Mouse (Mus musculus) MEL (cell line): ENCODE data around the gene Trmt5. TPM values are rescaled to one million over a fixed set of nuclear protein-coding genes. Genes with fewer than 3 reads are reported as not detected.
A peak's percentile ranks its signal among the peaks of the same experiment; 100 is the strongest.

Experiments
- DNase-seq: peaks from one replicate; pipeline ENCODE4 v3.0.0; 2011; ENCODE audit warnings: low read depth, low spot score
- H3K27ac ChIP-seq: 2 replicates; pipeline ENCODE4 v1.5.1; 2012; ENCODE audit warnings: low read depth, mild to moderate bottlenecking, control low read depth, low read length, moderate library complexity; ENCODE audit not compliant: control insufficient read depth
- H3K27me3 ChIP-seq, 2 experiments: fragments of 150-350 bp in 1 of 2; sonication (generic) in 1 of 2; 2 replicates each; pipeline ENCODE4 v1.6.1; 2012; ENCODE audit warnings: low read length in 2 of 2, mild to moderate bottlenecking in 2 of 2, improper control_type of control experiment in 1 of 2, moderate library complexity in 1 of 2; ENCODE audit not compliant: insufficient read depth in 2 of 2, control insufficient read depth in 1 of 2
- H3K36me3 ChIP-seq, 2 experiments: 2 replicates each; pipeline ENCODE4 v1.6.1; 2012 to 2014; ENCODE audit warnings: low read length in 2 of 2, improper control_type of control experiment in 1 of 2, inconsistent platforms in 1 of 2, mild to moderate bottlenecking in 1 of 2; ENCODE audit not compliant: insufficient read depth in 2 of 2, control insufficient read depth in 1 of 2
- H3K4me1 ChIP-seq, 2 experiments: fragments of 150-350 bp in 1 of 2; sonication (generic) in 1 of 2; 2 replicates each; pipeline ENCODE4 v1.6.1; 2012; ENCODE audit warnings: low read length in 2 of 2, improper control_type of control experiment in 1 of 2, mild to moderate bottlenecking in 1 of 2; ENCODE audit not compliant: insufficient read depth in 2 of 2, control insufficient read depth in 1 of 2
- H3K4me3 ChIP-seq, 2 experiments: fragments of 150-350 bp in 1 of 2; sonication (generic) in 1 of 2; 2 replicates each; pipeline ENCODE4 v1.5.1; 2012; ENCODE audit warnings: low read depth in 2 of 2, low read length in 2 of 2, mild to moderate bottlenecking in 2 of 2, moderate library complexity in 2 of 2, control low read depth in 1 of 2, improper control_type of control experiment in 1 of 2; ENCODE audit not compliant: control insufficient read depth in 1 of 2, insufficient read depth in 1 of 2
- H3K79me2 ChIP-seq: 2 replicates; pipeline ENCODE4 v1.6.1; 2012; ENCODE audit warnings: mild to moderate bottlenecking, low read length, moderate library complexity; ENCODE audit not compliant: control insufficient read depth, poor library complexity, insufficient read depth
- H3K9ac ChIP-seq: 2 replicates; pipeline ENCODE4 v1.6.1; 2012; ENCODE audit warnings: low read depth, mild to moderate bottlenecking, control low read depth, low read length, moderate library complexity; ENCODE audit not compliant: control insufficient read depth, poor library complexity, severe bottlenecking
- H3K9me3 ChIP-seq: fragments of 150-350 bp; sonication (generic); replicated peaks from 2 replicates; pipeline ENCODE4 v1.6.1; 2012; ENCODE audit warnings: mild to moderate bottlenecking, low read length, improper control_type of control experiment, moderate library complexity; ENCODE audit not compliant: insufficient read depth
- CHD2 ChIP-seq: IDR thresholded peaks from 2 replicates; pipeline ENCODE4 v1.6.1; 2011; ENCODE audit warnings: low read length, improper control_type of control experiment
- CTCF ChIP-seq, 3 experiments: IDR thresholded peaks in 2 of 3; conservative IDR thresholded peaks in 1 of 3; 2 replicates each; pipeline ENCODE4 v1.5.1; 2011 to 2012; ENCODE audit warnings: low read length in 3 of 3, low read depth in 2 of 3, mild to moderate bottlenecking in 2 of 3, improper control_type of control experiment in 1 of 3, inconsistent platforms in 1 of 3, mixed read lengths in 1 of 3, moderate library complexity in 1 of 3; ENCODE audit not compliant: control insufficient read depth in 1 of 3, insufficient read depth in 1 of 3, poor library complexity in 1 of 3, severe bottlenecking in 1 of 3
- ELF1 ChIP-seq: IDR thresholded peaks from 2 replicates; pipeline ENCODE4 v1.6.1; 2014; ENCODE audit warnings: low read depth, mild to moderate bottlenecking, inconsistent platforms, low read length, improper control_type of control experiment, moderate library complexity
- ETS1 ChIP-seq: IDR thresholded peaks from 2 replicates; pipeline ENCODE4 v1.6.1; 2012; ENCODE audit warnings: low read depth, mild to moderate bottlenecking, inconsistent platforms, low read length, improper control_type of control experiment, moderate library complexity
- GABPA ChIP-seq: IDR thresholded peaks from 2 replicates; pipeline ENCODE4 v1.6.1; 2012; ENCODE audit warnings: low read depth, mild to moderate bottlenecking, inconsistent platforms, low read length, improper control_type of control experiment, moderate library complexity
- GATA1 ChIP-seq: IDR thresholded peaks from 2 replicates; pipeline ENCODE4 v1.6.1; 2011; ENCODE audit warnings: low read depth, low read length, improper control_type of control experiment
- HCFC1 ChIP-seq: IDR thresholded peaks from 2 replicates; pipeline ENCODE4 v1.6.1; 2012; ENCODE audit warnings: low read depth, mild to moderate bottlenecking, inconsistent platforms, low read length, improper control_type of control experiment, moderate library complexity
- JUND ChIP-seq: IDR thresholded peaks from 2 replicates; pipeline ENCODE4 v1.6.1; 2011; ENCODE audit warnings: low read depth, mild to moderate bottlenecking, improper control_type of control experiment, low read length
- KAT2A ChIP-seq: conservative IDR thresholded peaks from 2 replicates; pipeline ENCODE4 v1.6.1; 2012; ENCODE audit warnings: low read depth, low read length, improper control_type of control experiment, inconsistent platforms
- MAX ChIP-seq: IDR thresholded peaks from 2 replicates; pipeline ENCODE4 v1.6.1; 2011; ENCODE audit warnings: low read length, improper control_type of control experiment
- MEF2A ChIP-seq: IDR thresholded peaks from 2 replicates; pipeline ENCODE4 v1.6.1; 2014; ENCODE audit warnings: low read depth, mild to moderate bottlenecking, inconsistent platforms, low read length, improper control_type of control experiment; ENCODE audit not compliant: poor library complexity, insufficient replicate concordance, severe bottlenecking; ENCODE audit errors: extremely low read depth
- MXI1 ChIP-seq: IDR thresholded peaks from 2 replicates; pipeline ENCODE4 v1.6.1; 2011; ENCODE audit warnings: mild to moderate bottlenecking, low read depth, low read length, improper control_type of control experiment
- MYB ChIP-seq: IDR thresholded peaks from 2 replicates; pipeline ENCODE4 v1.6.1; 2011; ENCODE audit warnings: mild to moderate bottlenecking, low read depth, low read length, improper control_type of control experiment
- MYC ChIP-seq: IDR thresholded peaks from 2 replicates; pipeline ENCODE4 v1.6.1; 2011; ENCODE audit warnings: low read depth, mild to moderate bottlenecking, low read length, improper control_type of control experiment, moderate library complexity
- NELFE ChIP-seq: IDR thresholded peaks from 2 replicates; pipeline ENCODE4 v1.6.1; 2011; ENCODE audit warnings: low read depth, low read length, improper control_type of control experiment
- NRF1 ChIP-seq: IDR thresholded peaks from 2 replicates; pipeline ENCODE4 v1.6.1; 2014; ENCODE audit warnings: low read depth, mild to moderate bottlenecking, inconsistent platforms, low read length, improper control_type of control experiment, moderate library complexity; ENCODE audit not compliant: poor library complexity, insufficient read depth, severe bottlenecking
- POLR2A ChIP-seq, 2 experiments: IDR thresholded peaks; 2 replicates each; pipeline ENCODE4 v1.6.1; 2011 to 2012; ENCODE audit warnings: low read length in 2 of 2, mild to moderate bottlenecking in 2 of 2, control low read depth in 1 of 2, improper control_type of control experiment in 1 of 2, low read depth in 1 of 2, moderate library complexity in 1 of 2; ENCODE audit not compliant: control insufficient read depth in 1 of 2, insufficient read depth in 1 of 2, poor library complexity in 1 of 2
- POLR2AphosphoS5 ChIP-seq: IDR thresholded peaks from 2 replicates; pipeline ENCODE4 v1.6.1; 2012; ENCODE audit warnings: low read depth, borderline replicate concordance, mild to moderate bottlenecking, inconsistent platforms, low read length, moderate library complexity, mixed read lengths
- RCOR1 ChIP-seq: IDR thresholded peaks from 2 replicates; pipeline ENCODE4 v1.6.1; 2012; ENCODE audit warnings: low read depth, mild to moderate bottlenecking, inconsistent platforms, low read length, improper control_type of control experiment
- SIN3A ChIP-seq: IDR thresholded peaks from 2 replicates; pipeline ENCODE4 v1.6.1; 2012; ENCODE audit warnings: low read length, improper control_type of control experiment, inconsistent platforms
- SMC3 ChIP-seq: IDR thresholded peaks from 2 replicates; pipeline ENCODE4 v1.6.1; 2011; ENCODE audit warnings: low read depth, low read length, improper control_type of control experiment
- TAL1 ChIP-seq: IDR thresholded peaks from 2 replicates; pipeline ENCODE4 v1.6.1; 2012; ENCODE audit warnings: mild to moderate bottlenecking, inconsistent platforms, low read length, moderate library complexity, mixed read lengths
- TBP ChIP-seq: IDR thresholded peaks from 2 replicates; pipeline ENCODE4 v1.8.0; 2011; ENCODE audit warnings: low read depth, low read length, improper control_type of control experiment
- TCF12 ChIP-seq: IDR thresholded peaks from 2 replicates; pipeline ENCODE4 v1.6.1; 2014; ENCODE audit warnings: low read depth, mild to moderate bottlenecking, inconsistent platforms, low read length, improper control_type of control experiment, moderate library complexity
- USF1 ChIP-seq: IDR thresholded peaks from 2 replicates; pipeline ENCODE4 v1.6.1; 2014; ENCODE audit warnings: low read depth, mild to moderate bottlenecking, inconsistent platforms, low read length, improper control_type of control experiment, moderate library complexity
- USF2 ChIP-seq, 2 experiments: IDR thresholded peaks; 2 replicates each; pipeline ENCODE4 v1.6.1; 2011 to 2012; ENCODE audit warnings: improper control_type of control experiment in 2 of 2, low read length in 2 of 2, borderline replicate concordance in 1 of 2, inconsistent platforms in 1 of 2, low read depth in 1 of 2, mild to moderate bottlenecking in 1 of 2; ENCODE audit not compliant: insufficient read depth in 1 of 2
- ZC3H11A ChIP-seq: IDR thresholded peaks from 2 replicates; pipeline ENCODE4 v1.6.1; 2012; ENCODE audit warnings: low read depth, mild to moderate bottlenecking, inconsistent platforms, low read length, improper control_type of control experiment
- ZKSCAN1 ChIP-seq: IDR thresholded peaks from 2 replicates; pipeline ENCODE4 v1.6.1; 2012; ENCODE audit warnings: low read depth, mild to moderate bottlenecking, inconsistent platforms, low read length, improper control_type of control experiment, moderate library complexity
- ZNF384 ChIP-seq: IDR thresholded peaks from 2 replicates; pipeline ENCODE4 v1.6.1; 2012; ENCODE audit warnings: low read depth, mild to moderate bottlenecking, inconsistent platforms, low read length, improper control_type of control experiment
- polyA plus RNA-seq, 2 experiments: library from polyadenylated mRNA; stranded (reverse) in 1 of 2; unstranded in 1 of 2; fragments of >175 nt in 1 of 2; fragments of >200 nt in 1 of 2; gene quantifications; 2 replicates each; pipeline versions ENCODE4 v1.2.1 to v1.2.4; 2012; ENCODE audit warnings: low replicate concordance in 2 of 2, low read depth in 1 of 2; ENCODE audit not compliant: insufficient read length in 2 of 2, insufficient read depth in 1 of 2, missing spikeins in 1 of 2
- total RNA-seq: library from RNA; depleted of rRNA; stranded (reverse); fragments of 300-350 nt; gene quantifications from 2 replicates; pipeline ENCODE4 v1.2.3, GENCODE M21; 2012

Gene Trmt5
- total and polyA plus RNA-seq, 3 experiments, result 24.0 to 28.1 TPM; not detected in 1

GRCm38 (mm10) chr12:73324180-73324586, 37.7 kb upstream of the Trmt5 start:
- H3K36me3 ChIP-seq, result no peaks in the 10 kb centered on the region
- no peaks in the 10 kb centered on the region for H3K9me3 ChIP-seq
- H3K4me1 ChIP-seq, result no peaks in the 10 kb centered on the region; a peak in 1 of 4 replicates
- no peaks in the 10 kb centered on the region for H3K27me3 ChIP-seq
- no peaks in the 10 kb centered on the region for H3K79me2 ChIP-seq
- TF ChIP-seq RCOR1 (no peak), HCFC1 (no peak), JUND (no peak), MXI1 (no peak), TAL1 (no peak)
- DNase-seq, result no peak
- no peak overlapping the region for H3K9ac ChIP-seq
- no peak overlapping the region for H3K4me3 ChIP-seq
- no peak overlapping the region for H3K27ac ChIP-seq

- Histone ChIP-seq H3K9ac (no peak overlapping the region), H3K36me3 (peaks cover 0 to 8% of the 10 kb centered on the region in 2 experiments; a peak in 2 of 4 replicates), H3K4me3 (no peak overlapping the region), H3K79me2 (no peaks in the 10 kb centered on the region), H3K4me1 (peaks cover 3 to 6% of the 10 kb centered on the region in 2 experiments; a peak in 3 of 4 replicates), H3K27ac (no peak overlapping the region), H3K9me3 (no peaks in the 10 kb centered on the region), H3K27me3 (no peaks in the 10 kb centered on the region)
- DNase-seq, result peak; percentile 23
- TF ChIP-seq JUND, result no peak
- TF ChIP-seq CHD2, result no peak
- no peak for TF ChIP-seq ZNF384
- TF ChIP-seq CTCF (IDR thresholded peaks at IDR 0.05 in 2 of 3, conservative IDR thresholded peaks at IDR 0.05 in 1 of 3; ENCODE audit: control insufficient read depth in 1 of 3, insufficient read depth in 1 of 3, low read depth in 2 of 3, low read length in 3 of 3, poor library complexity in 1 of 3, severe bottlenecking in 1 of 3), result no peak
- no peak for TF ChIP-seq ZKSCAN1
- TF ChIP-seq MEF2A, result peak; percentile 92; the same call in 1 of the 2 replicates
- TF ChIP-seq TBP, result no peak
- TF ChIP-seq HCFC1, result no peak
- no peak for TF ChIP-seq MXI1
- TF ChIP-seq TCF12, result peak; percentile 43; the same call in 1 of the 2 replicates
- TF ChIP-seq MYB, result no peak
- TF ChIP-seq SIN3A, result no peak
- TF ChIP-seq POLR2AphosphoS5, result no peak
- peak; percentile 43; the same call in 1 of the 2 replicates for TF ChIP-seq GATA1
- no peak for TF ChIP-seq MYC
- TF ChIP-seq ZC3H11A, result no peak
- no peak for TF ChIP-seq NRF1
- no peak for TF ChIP-seq KAT2A
- no peak for TF ChIP-seq ELF1
- TF ChIP-seq SMC3, result no peak
- TF ChIP-seq USF2 (IDR thresholded peaks at IDR 0.05; ENCODE audit: borderline replicate concordance in 1 of 2, insufficient read depth in 1 of 2, low read depth in 1 of 2, low read length in 2 of 2), result no peak
- no peak for TF ChIP-seq USF1
- no peak for TF ChIP-seq ETS1
- TF ChIP-seq POLR2A (IDR thresholded peaks at IDR 0.05; ENCODE audit: control insufficient read depth in 1 of 2, insufficient read depth in 1 of 2, low read depth in 1 of 2, low read length in 2 of 2, poor library complexity in 1 of 2), result no peak
- no peak for TF ChIP-seq GABPA
- TF ChIP-seq TAL1, result no peak
- TF ChIP-seq MAX, result no peak
- no peak for TF ChIP-seq NELFE
Measured at GRCm38 (mm10) chr12:73317706-73318686, 31.5 kb upstream of the Trmt5 start.
